Mouse (Mus musculus) adrenal gland, postnatal 25 days (tissue): ENCODE data around the gene Alpi. TPM values are rescaled to one million over a fixed set of nuclear protein-coding genes. Genes with fewer than 3 reads are reported as not detected.

Source experiments
- DNase-seq: peaks from one replicate; pipeline ENCODE4 v3.0.0; 2021; ENCODE audit warnings: mixed read lengths
- total RNA-seq: library from RNA; stranded (reverse); gene quantifications from 2 replicates; pipeline ENCODE4 v1.2.3, GENCODE M21; 2021

Gene Alpi
- total RNA-seq, 1 experiment from 2014 or later = not detected

DNA sequence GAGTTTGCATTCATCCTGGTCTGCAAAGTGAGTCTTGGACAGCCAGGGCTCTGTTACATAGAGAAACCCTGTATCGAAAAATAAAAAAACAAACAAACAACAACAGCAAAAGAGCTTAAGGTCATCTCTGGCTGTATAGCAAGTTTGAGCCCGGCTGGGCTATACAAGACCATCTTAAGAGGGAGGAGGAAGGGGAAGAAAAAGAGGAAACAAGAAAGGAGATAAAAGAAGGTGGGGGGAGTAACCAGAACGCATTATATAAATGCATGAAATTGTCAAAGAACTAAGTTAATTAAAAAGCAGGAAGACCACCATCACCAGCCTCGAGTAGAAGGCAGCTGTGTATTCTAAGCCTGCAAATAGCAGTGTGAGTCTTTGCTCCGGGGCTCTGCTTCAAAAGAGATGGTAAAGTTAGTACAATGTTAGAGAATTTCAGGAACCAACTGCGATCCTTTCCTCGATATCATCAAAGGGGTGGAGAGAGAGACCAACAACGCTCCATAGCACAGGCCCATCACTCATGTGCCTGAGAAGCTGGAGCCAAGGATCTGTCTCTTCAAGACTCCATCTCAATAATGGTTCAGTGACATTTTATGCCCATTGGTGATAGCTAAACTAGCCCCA is 42.3 kb downstream of the Alpi start:
- no peak for DNase-seq

DNA sequence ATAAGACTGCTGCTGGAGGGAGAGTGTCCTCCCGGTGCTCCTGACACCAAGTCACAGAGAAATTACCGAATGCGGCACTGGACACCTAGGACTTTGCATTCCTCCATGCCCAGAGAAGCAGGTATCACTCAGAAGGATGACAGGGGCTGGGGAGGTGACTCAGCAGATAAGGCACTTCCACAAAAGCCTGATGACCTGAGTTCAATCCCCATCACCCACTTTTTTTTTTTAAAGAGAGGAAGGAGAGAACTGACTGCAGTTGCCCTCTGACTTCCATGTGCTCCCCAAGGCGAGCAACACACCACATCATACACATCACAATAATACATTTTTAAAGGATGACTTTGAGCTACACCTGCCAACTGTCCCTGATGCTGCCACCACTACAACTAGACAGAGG is 44.3 kb downstream of the Alpi start:
- DNase-seq = no peak

DNA sequence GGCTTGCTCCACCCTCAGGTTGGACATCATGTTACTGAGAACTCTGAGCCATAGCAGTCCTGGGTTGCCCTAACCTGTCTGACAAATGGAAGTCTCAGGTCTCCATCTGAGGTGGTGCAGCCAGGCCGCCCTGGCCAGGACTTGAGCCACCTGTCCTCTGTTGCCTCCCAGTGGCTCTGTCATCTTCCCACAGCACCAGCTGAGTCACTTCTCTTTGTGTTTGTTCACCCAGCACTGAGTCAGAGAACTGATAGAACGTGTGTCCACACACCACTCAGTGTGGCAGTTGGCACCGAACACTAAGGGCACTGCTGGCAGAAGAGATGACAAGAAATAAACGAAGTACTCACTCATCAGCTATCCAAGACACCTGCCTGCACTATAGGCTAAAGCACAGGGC is 50.0 kb downstream of the Alpi start:
- peak; percentile 12 for DNase-seq

DNA sequence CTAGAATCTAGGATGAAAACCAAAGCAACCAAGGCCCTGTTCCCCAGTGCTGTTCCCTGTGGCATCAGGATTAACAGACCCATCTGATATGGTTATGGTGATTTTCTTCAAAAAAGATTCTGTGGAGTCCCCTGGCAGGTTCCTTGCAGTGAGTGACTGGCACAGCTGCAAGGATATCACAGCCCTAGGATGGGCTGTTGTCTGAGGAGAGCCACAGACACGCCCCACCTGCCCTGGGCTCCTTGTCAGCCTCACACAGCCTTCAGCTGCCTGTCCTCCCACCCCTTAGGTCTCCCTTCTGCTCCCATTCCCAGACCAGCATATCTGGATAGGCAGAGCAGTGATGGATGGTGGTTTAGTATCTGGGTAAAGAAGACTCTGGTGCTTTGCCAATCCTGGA is 50.7 kb downstream of the Alpi start:
- DNase-seq = no peak

DNA sequence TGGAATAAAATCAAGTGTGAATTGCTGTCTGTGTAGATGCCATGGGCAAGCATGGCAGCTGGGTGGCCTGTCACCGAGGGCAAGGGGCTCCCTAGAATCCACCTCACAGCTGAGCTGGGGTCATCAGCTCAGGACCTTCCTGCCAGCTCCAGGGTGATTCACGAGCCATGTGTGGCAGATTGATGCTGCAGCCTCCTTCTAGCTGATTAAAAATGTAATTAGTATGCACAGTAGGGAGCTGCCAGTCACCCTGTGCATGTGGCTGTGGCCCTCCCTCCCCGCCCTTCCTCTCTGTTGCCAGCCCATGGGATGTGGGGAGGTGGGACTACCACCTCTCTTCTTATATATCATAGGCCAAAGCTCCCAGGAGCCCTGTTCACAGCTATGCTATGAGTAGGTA is 51.3 kb downstream of the Alpi start:
- DNase-seq = no peak

Other genes starting within 250 kb of the Alpi start
- not detected in 2 replicates for gene Alppl2, start 11.7 kb downstream of the Alpi start, total RNA-seq
- not detected in 2 replicates for gene Akp3, start 23.4 kb upstream of the Alpi start, total RNA-seq
- gene Ecel1, start 54.9 kb upstream of the Alpi start, total RNA-seq = 0.67 and 0.73 TPM in 2 replicates
- gene Prss56, start 81.7 kb upstream of the Alpi start, total RNA-seq = not detected in 2 replicates
- gene Chrnd, start 89.0 kb upstream of the Alpi start, total RNA-seq = not detected in 2 replicates
- gene Chrng, start 103.1 kb upstream of the Alpi start, total RNA-seq = not detected in 2 replicates
- gene Eif4e2, start 112.3 kb upstream of the Alpi start, total RNA-seq = 89.9 and 96.0 TPM in 2 replicates
- gene Efhd1, start 162.8 kb upstream of the Alpi start, total RNA-seq = 310 and 340 TPM in 2 replicates
- 94.6 and 114 TPM in 2 replicates for gene Gigyf2, start 225.4 kb upstream of the Alpi start, total RNA-seq